Mouse (Mus musculus): ENCODE data around the gene Sash1. TPM values are rescaled to one million over a fixed set of nuclear protein-coding genes. Genes with fewer than 3 reads are reported as not detected.

Sash1 gene
- polyA plus RNA-seq, 1 experiment: not detected

- TF ChIP-seq GATA1 (IDR thresholded peaks at IDR 0.05; ENCODE audit: low read length): no peak
These were observed 28.0 kb upstream of the Sash1 start for GRCm38 (mm10) chr10:8913904-8914303.

GRCm38 (mm10) chr10:8912706-8913275 lies 26.9 kb upstream of the Sash1 start:
- TF ChIP-seq GATA1 (IDR thresholded peaks at IDR 0.05; ENCODE audit: low read length): no peak

- no peak for TF ChIP-seq GATA1 (IDR thresholded peaks at IDR 0.05; ENCODE audit: low read length)
These were observed 26.3 kb upstream of the Sash1 start for GRCm38 (mm10) chr10:8912213-8912612.

GRCm38 (mm10) chr10:8910237-8910990 lies 24.5 kb upstream of the Sash1 start:
- no peak for TF ChIP-seq GATA1 (IDR thresholded peaks at IDR 0.05; ENCODE audit: low read length)

GRCm38 (mm10) chr10:8903086-8903485 lies 17.2 kb upstream of the Sash1 start:
- no peak for TF ChIP-seq GATA1 (IDR thresholded peaks at IDR 0.05; ENCODE audit: low read length)

GRCm38 (mm10) chr10:8902412-8902811 lies 16.5 kb upstream of the Sash1 start:
- no peak for TF ChIP-seq GATA1 (IDR thresholded peaks at IDR 0.05; ENCODE audit: low read length)

GRCm38 (mm10) chr10:8898831-8899511 lies 13.1 kb upstream of the Sash1 start:
- TF ChIP-seq GATA1 (IDR thresholded peaks at IDR 0.05; ENCODE audit: low read length): no peak

GRCm38 (mm10) chr10:8898099-8898777 lies 12.4 kb upstream of the Sash1 start:
- TF ChIP-seq GATA1 (IDR thresholded peaks at IDR 0.05; ENCODE audit: low read length): no peak

- no peak for TF ChIP-seq GATA1 (IDR thresholded peaks at IDR 0.05; ENCODE audit: low read length)
These were observed 9.2 kb upstream of the Sash1 start for GRCm38 (mm10) chr10:8894965-8895515.

GRCm38 (mm10) chr10:8890511-8890910 lies 4.6 kb upstream of the Sash1 start:
- TF ChIP-seq GATA1 (IDR thresholded peaks at IDR 0.05; ENCODE audit: low read length): no peak

GRCm38 (mm10) chr10:8889341-8889740 lies 3.5 kb upstream of the Sash1 start:
- no peak for TF ChIP-seq GATA1 (IDR thresholded peaks at IDR 0.05; ENCODE audit: low read length)

- no peak for TF ChIP-seq GATA1 (IDR thresholded peaks at IDR 0.05; ENCODE audit: low read length)
These were observed 621 bp upstream of the Sash1 start for GRCm38 (mm10) chr10:8886528-8886854.

GRCm38 (mm10) chr10:8885201-8885600 lies 669 bp downstream of the Sash1 start:
- TF ChIP-seq GATA1 (IDR thresholded peaks at IDR 0.05; ENCODE audit: low read length): no peak

- no peak for TF ChIP-seq GATA1 (IDR thresholded peaks at IDR 0.05; ENCODE audit: low read length)
These were observed 1.3 kb downstream of the Sash1 start for GRCm38 (mm10) chr10:8884565-8884964.

GRCm38 (mm10) chr10:8883686-8884085 lies 2.2 kb downstream of the Sash1 start:
- no peak for TF ChIP-seq GATA1 (IDR thresholded peaks at IDR 0.05; ENCODE audit: low read length)

- no peak for TF ChIP-seq GATA1 (IDR thresholded peaks at IDR 0.05; ENCODE audit: low read length)
These were observed 4.1 kb downstream of the Sash1 start for GRCm38 (mm10) chr10:8881736-8882135.

All from G1E-ER4 (cell line).